Mouse (Mus musculus): ENCODE data around the gene Cped1.

DNA sequence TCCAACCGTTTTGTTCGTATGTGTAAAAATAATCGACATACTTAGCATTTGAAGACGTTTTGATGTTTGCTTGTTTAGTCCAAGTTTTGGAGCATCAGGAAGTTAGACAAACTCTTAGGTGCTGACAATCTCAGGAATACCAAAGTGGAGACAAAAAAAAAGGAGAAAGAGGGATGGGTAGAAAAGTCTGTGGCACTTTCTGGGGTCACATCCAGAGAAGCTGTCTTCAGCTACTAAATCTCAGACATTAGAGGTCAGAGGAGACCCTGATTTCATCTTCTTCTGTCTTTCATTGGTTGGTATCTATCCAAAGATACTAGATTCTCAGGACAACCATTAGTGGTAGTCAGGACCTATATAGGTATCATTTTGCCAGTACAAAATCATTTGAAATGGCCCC lies 5.4 kb downstream of the Cped1 start:
- TF ChIP-seq POLR2A (IDR thresholded peaks at IDR 0.05; ENCODE audit: control insufficient read depth, low read depth, low read length) (no peak), CTCF (IDR thresholded peaks at IDR 0.05; ENCODE audit: control insufficient read depth, insufficient read depth, insufficient replicate concordance, low read depth, low read length) (no peak)
